Mouse (Mus musculus) neural tube, embryonic 14.5 days (tissue): Measurements from ENCODE around the gene Spg7. TPM values are rescaled to one million over a fixed set of nuclear protein-coding genes. Genes with fewer than 3 reads are reported as not detected.
A peak's percentile ranks its signal among the peaks of the same experiment; 100 is the strongest.
"Not testable (repeated sequence)": the region's sequence is repeated elsewhere in the genome, so short reads cannot be mapped to it uniquely, and the experiment has no call there.

Experiments used
- ATAC-seq: fragments of 200-750 bp; cut with Nextera tagmentation; 2 replicates; pipeline ENCODE4 v1.8.0; 2017; ENCODE audit warnings: low read depth, mild to moderate bottlenecking, moderate TSS enrichment, moderate library complexity
- H3K27ac ChIP-seq: fragments of 300-500 bp; sonication (generic); 2 replicates; pipeline ENCODE4 v1.5.1; 2014; ENCODE audit warnings: low read depth, mild to moderate bottlenecking, control low read depth, low read length, moderate library complexity, mixed read lengths
- H3K27me3 ChIP-seq: fragments of 300-500 bp; sonication (generic); 2 replicates; pipeline ENCODE4 v1.6.1; 2014; ENCODE audit warnings: low read length; ENCODE audit not compliant: control insufficient read depth, insufficient read depth
- H3K36me3 ChIP-seq: fragments of 300-500 bp; sonication (generic); 2 replicates; pipeline ENCODE4 v1.6.1; 2014; ENCODE audit warnings: low read length, mixed read lengths; ENCODE audit not compliant: control insufficient read depth, insufficient read depth
- H3K4me1 ChIP-seq: fragments of 300-500 bp; sonication (generic); 2 replicates; pipeline ENCODE4 v1.6.1; 2014; ENCODE audit warnings: low read length; ENCODE audit not compliant: control insufficient read depth, insufficient read depth
- H3K4me2 ChIP-seq: fragments of 300-500 bp; sonication (generic); 2 replicates; pipeline ENCODE4 v1.6.1; 2014; ENCODE audit warnings: mild to moderate bottlenecking, low read depth, low read length, control low read depth
- H3K4me3 ChIP-seq: fragments of 300-500 bp; sonication (generic); 2 replicates; pipeline ENCODE4 v1.5.1; 2014; ENCODE audit warnings: low read depth, low read length, control low read depth, mixed read lengths
- H3K9ac ChIP-seq: fragments of 300-500 bp; sonication (generic); replicated peaks from 2 replicates; pipeline ENCODE4 v1.6.1; 2014; ENCODE audit warnings: low read depth, mild to moderate bottlenecking, control low read depth, low read length, mixed read lengths
- H3K9me3 ChIP-seq: fragments of 300-500 bp; sonication (generic); 2 replicates; pipeline ENCODE4 v1.6.1; 2016; ENCODE audit warnings: low read length; ENCODE audit not compliant: control insufficient read depth
- WGBS: fragments of 180-500 bp; shearing (Covaris S2); extraction: QIAGEN DNeasy Blood & Tissue Kit; methylation state at CpG from one replicate; pipeline ENCODE4 v1.1.7; 2014; 5-methylcytosine and 5-hydroxymethylcytosine counted together
- polyA plus RNA-seq: library from polyadenylated mRNA; unstranded; fragments of >200 nt; fragmentation: Nextera tagmentation; extraction: Ambion mirVana; gene quantifications from 2 replicates; pipeline ENCODE4 v1.2.1, GENCODE M21; 2014

Spg7 gene
- polyA plus RNA-seq, 1 experiment from 2014 or later: 43.4 TPM

GRCm38 (mm10) chr8:123043941-123044340 is 18.8 kb upstream of the Spg7 start:
- no peaks in the 10 kb centered on the region for H3K27me3 ChIP-seq
- H3K9ac ChIP-seq: no peak overlapping the region
- H3K9me3 ChIP-seq: no peaks in the 10 kb centered on the region
- H3K36me3 ChIP-seq: no peaks in the 10 kb centered on the region
- WGBS: 88% methylated on average over 3 of the region's 3 CpGs
- no peak overlapping the region for H3K4me3 ChIP-seq
- H3K27ac ChIP-seq: no peak overlapping the region
- no peak for ATAC-seq
- peaks cover 27% of the 10 kb centered on the region for H3K4me1 ChIP-seq
- no peak overlapping the region for H3K4me2 ChIP-seq

GRCm38 (mm10) chr8:123044743-123045425 is 17.9 kb upstream of the Spg7 start:
- WGBS: 93% methylated on average over 22 of the region's 23 CpGs
- peaks cover 18% of the 10 kb centered on the region for H3K4me1 ChIP-seq
- not testable (repeated sequence) for ATAC-seq, H3K4me3 ChIP-seq, H3K27ac ChIP-seq, H3K9me3 ChIP-seq, H3K27me3 ChIP-seq, H3K36me3 ChIP-seq, H3K4me2 ChIP-seq, H3K9ac ChIP-seq

- ATAC-seq: no peak
Measured at GRCm38 (mm10) chr8:123046706-123047105, 16.0 kb upstream of the Spg7 start.

GRCm38 (mm10) chr8:123047827-123048226 is 14.9 kb upstream of the Spg7 start:
- Histone ChIP-seq H3K4me2 (no peak overlapping the region), H3K4me1 (peaks cover 8% of the 10 kb centered on the region), H3K27me3 (no peaks in the 10 kb centered on the region), H3K36me3 (no peaks in the 10 kb centered on the region), H3K4me3 (no peak overlapping the region), H3K9me3 (no peaks in the 10 kb centered on the region), H3K27ac (no peak overlapping the region), H3K9ac (no peak overlapping the region)
- no peak for ATAC-seq
- 93% methylated on average over 7 of the region's 7 CpGs for WGBS

More at GRCm38 (mm10) chr8:123046706-123047105, 16.0 kb upstream of the Spg7 start:
- H3K9ac ChIP-seq: no peak overlapping the region
- H3K4me1 ChIP-seq: peaks cover 8% of the 10 kb centered on the region
- H3K27ac ChIP-seq: no peak overlapping the region
- no peak overlapping the region for H3K4me2 ChIP-seq
- no peaks in the 10 kb centered on the region for H3K9me3 ChIP-seq
- H3K27me3 ChIP-seq: no peaks in the 10 kb centered on the region
- H3K4me3 ChIP-seq: no peak overlapping the region
- 89% methylated on average over 4 of the region's 4 CpGs for WGBS
- H3K36me3 ChIP-seq: no peaks in the 10 kb centered on the region

DNA sequence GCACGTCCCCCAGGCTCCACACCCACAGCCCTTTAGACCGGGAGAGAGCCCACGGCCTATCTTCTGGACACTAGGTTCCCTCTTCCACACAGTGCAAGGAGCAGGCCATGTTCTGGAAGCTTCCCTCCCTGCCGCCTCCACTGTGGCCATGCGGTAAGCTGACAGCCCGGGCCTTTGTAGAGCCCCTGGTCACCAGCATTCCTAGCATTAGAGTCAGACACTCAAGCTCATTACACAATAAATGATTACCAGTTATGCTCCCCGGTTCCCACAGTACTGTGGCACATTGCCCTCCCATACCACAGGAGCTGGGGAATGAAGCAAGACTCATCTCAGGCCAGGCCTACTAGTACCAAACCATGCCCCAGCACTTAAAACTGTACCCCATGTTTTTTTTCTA is 14.3 kb upstream of the Spg7 start:
- no peaks in the 10 kb centered on the region for H3K27me3 ChIP-seq
- H3K4me1 ChIP-seq: peaks cover 5% of the 10 kb centered on the region
- 90% methylated on average over 7 of the region's 7 CpGs for WGBS
- no peak overlapping the region for H3K4me2 ChIP-seq
- H3K9ac ChIP-seq: no peak overlapping the region
- no peak overlapping the region for H3K27ac ChIP-seq
- no peak for ATAC-seq
- no peaks in the 10 kb centered on the region for H3K9me3 ChIP-seq
- no peaks in the 10 kb centered on the region for H3K36me3 ChIP-seq
- H3K4me3 ChIP-seq: no peak overlapping the region

DNA sequence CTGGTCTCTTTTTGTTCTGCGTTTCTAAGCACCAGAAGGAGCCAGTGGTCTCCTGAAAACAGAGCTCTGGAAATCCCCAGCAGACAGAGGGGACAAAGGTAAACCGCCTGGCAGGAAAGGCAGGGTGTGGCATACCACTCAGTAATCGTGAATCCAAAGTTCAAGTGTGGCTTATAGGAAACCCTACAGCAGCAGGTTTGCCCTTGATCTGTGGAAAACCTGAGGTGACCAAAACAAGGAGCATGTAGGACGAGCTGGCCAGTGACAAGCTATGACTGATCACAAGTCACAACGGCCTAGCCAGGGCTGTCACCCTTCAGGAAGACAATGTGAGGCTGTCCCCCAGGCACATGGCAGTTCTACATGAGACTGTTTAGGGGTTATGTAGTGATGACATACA is 11.3 kb upstream of the Spg7 start:
- WGBS: 84% methylated on average over 5 of the region's 5 CpGs
- H3K4me3 ChIP-seq: no peak overlapping the region
- no peak for ATAC-seq
- H3K4me1 ChIP-seq: no peaks in the 10 kb centered on the region
- no peaks in the 10 kb centered on the region for H3K9me3 ChIP-seq
- H3K27me3 ChIP-seq: no peaks in the 10 kb centered on the region
- H3K27ac ChIP-seq: no peak overlapping the region
- H3K36me3 ChIP-seq: no peaks in the 10 kb centered on the region
- no peak overlapping the region for H3K4me2 ChIP-seq
- H3K9ac ChIP-seq: no peak overlapping the region

- 43% methylated on average over 4 of the region's 4 CpGs for WGBS
- Histone ChIP-seq H3K27me3 (no peaks in the 10 kb centered on the region), H3K4me2 (peak overlapping the region; percentile 85), H3K36me3 (no peaks in the 10 kb centered on the region), H3K4me1 (peaks cover 22% of the 10 kb centered on the region), H3K4me3 (peak overlapping the region; percentile 89; the same call in 1 of the 2 replicates), H3K9ac (peak overlapping the region; percentile 89; the same call in 1 of the 2 replicates), H3K27ac (peak overlapping the region; percentile 84; the same call in 1 of the 2 replicates), H3K9me3 (no peaks in the 10 kb centered on the region)
- ATAC-seq: no peak
Measured at GRCm38 (mm10) chr8:123064072-123064471, 1.3 kb downstream of the Spg7 start.

DNA sequence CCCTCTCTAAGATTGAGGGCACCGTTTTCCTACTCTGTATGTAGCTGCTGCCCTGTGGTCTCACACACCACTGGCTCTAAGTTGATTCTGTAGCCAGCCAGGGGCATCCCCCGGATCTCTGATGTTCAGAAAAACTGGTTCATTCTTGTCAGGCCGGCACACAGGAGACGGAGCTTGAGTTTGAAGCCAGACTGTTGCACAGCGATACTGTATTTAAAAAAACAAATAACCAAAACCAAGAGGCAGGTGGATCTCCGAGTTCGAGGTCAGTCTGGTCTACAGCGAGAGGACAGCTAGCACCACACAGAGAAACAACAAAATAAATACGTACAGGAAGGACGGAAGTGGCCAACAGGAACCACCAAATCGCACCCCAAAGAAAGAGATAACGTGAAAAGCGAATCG is 2.1 kb downstream of the Spg7 start:
- H3K9ac ChIP-seq: peak overlapping the region; percentile 89
- H3K27me3 ChIP-seq: no peaks in the 10 kb centered on the region
- peak overlapping the region; percentile 89 for H3K4me3 ChIP-seq
- no peaks in the 10 kb centered on the region for H3K9me3 ChIP-seq
- no peaks in the 10 kb centered on the region for H3K36me3 ChIP-seq
- peak overlapping the region; percentile 84 for H3K27ac ChIP-seq
- H3K4me2 ChIP-seq: peak overlapping the region; percentile 85
- WGBS: 1% methylated on average over 14 of the region's 14 CpGs
- H3K4me1 ChIP-seq: peaks cover 22% of the 10 kb centered on the region
- peak; percentile 48 for ATAC-seq

GRCm38 (mm10) chr8:123065214-123066100 is 2.7 kb downstream of the Spg7 start:
- under 1% methylated on average over 83 of the region's 84 CpGs for WGBS

More at GRCm38 (mm10) chr8:123065214-123066100, 2.7 kb downstream of the Spg7 start:
- Histone ChIP-seq H3K4me3 (peak overlapping the region; percentile 89), H3K9ac (peak overlapping the region; percentile 89), H3K27me3 (no peaks in the 10 kb centered on the region), H3K4me1 (peaks cover 22% of the 10 kb centered on the region), H3K9me3 (no peaks in the 10 kb centered on the region), H3K4me2 (peak overlapping the region; percentile 85), H3K27ac (peak overlapping the region; percentile 84), H3K36me3 (no peaks in the 10 kb centered on the region)
- peak; percentile 97 for ATAC-seq
